Mouse (Mus musculus): ENCODE data around the gene Arhgef17. TPM values are rescaled to one million over a fixed set of nuclear protein-coding genes. Genes with fewer than 3 reads are reported as not detected.

Arhgef17 gene
- not detected in 2 replicates for total RNA-seq (2014; fragmentation: Nextera tagmentation)
- total RNA-seq (2017): under 0.01 and 0.05 TPM in 2 replicates
- polyA plus RNA-seq (2012): 0.02 TPM in 1 of 2 replicates, not detected in the other

- Histone ChIP-seq H3K4me1 (ENCODE audit: insufficient read depth, low read depth, low read length) (peaks cover 7% of the 10 kb centered on the region), H3K9me3 (replicated peaks) (peaks cover 29% of the 10 kb centered on the region), H3K4me3 (ENCODE audit: low read depth, low read length) (peak within 1 kb of the TSS; percentile 42; the same call in 1 of the 2 replicates), H3K27me3 (ENCODE audit: insufficient read depth, low read length) (peaks cover 34% of the 10 kb centered on the region), H3K36me3 (replicated peaks) (no peaks in the 10 kb centered on the region)
- no peak for DNase-seq (ENCODE audit: low spot score)
- no peak for ATAC-seq (ENCODE audit: extremely low read depth, insufficient number of reproducible peaks, low FRiP score, poor library complexity, severe bottlenecking)
- TF ChIP-seq TAL1 (conservative IDR thresholded peaks at IDR 0.05; ENCODE audit: low read depth, low read length) (no peak), GATA1 (IDR thresholded peaks at IDR 0.05; ENCODE audit: borderline replicate concordance, low read length) (no peak), POLR2AphosphoS5 (IDR thresholded peaks at IDR 0.05; ENCODE audit: insufficient replicate concordance, low read depth, low read length) (no peak), GATA2 (IDR thresholded peaks at IDR 0.05; ENCODE audit: borderline replicate concordance, low read depth, low read length) (no peak), CTCF (IDR thresholded peaks at IDR 0.05; ENCODE audit: low read depth, low read length) (no peak)
Observed at GRCm38 (mm10) chr7:100931926-100932480, at the start of gene Arhgef17. Arhgef17 (minus strand) TSS chr7:100932107.

GRCm38 (mm10) chr7:100979175-100979574, 47.3 kb upstream of the Arhgef17 start:
- DNase-seq (ENCODE audit: low spot score) (no peak), ATAC-seq (ENCODE audit: extremely low read depth, insufficient number of reproducible peaks, low FRiP score, poor library complexity, severe bottlenecking) (no peak)
- Histone ChIP-seq H3K9me3 (replicated peaks) (no peaks in the 10 kb centered on the region), H3K27me3 (ENCODE audit: insufficient read depth, low read length) (peaks cover 26% of the 10 kb centered on the region), H3K4me3 (ENCODE audit: low read depth, low read length) (no peak overlapping the region), H3K36me3 (replicated peaks) (no peaks in the 10 kb centered on the region), H3K4me1 (ENCODE audit: insufficient read depth, low read depth, low read length) (peaks cover 6% of the 10 kb centered on the region)
- TF ChIP-seq TAL1 (conservative IDR thresholded peaks at IDR 0.05; ENCODE audit: low read depth, low read length) (no peak), GATA2 (IDR thresholded peaks at IDR 0.05; ENCODE audit: borderline replicate concordance, low read depth, low read length) (no peak), CTCF (IDR thresholded peaks at IDR 0.05; ENCODE audit: low read depth, low read length) (no peak), GATA1 (IDR thresholded peaks at IDR 0.05; ENCODE audit: borderline replicate concordance, low read length) (no peak), POLR2AphosphoS5 (IDR thresholded peaks at IDR 0.05; ENCODE audit: insufficient replicate concordance, low read depth, low read length) (no peak)

GRCm38 (mm10) chr7:100978171-100978570, 46.3 kb upstream of the Arhgef17 start:
- Histone ChIP-seq H3K9me3 (replicated peaks) (no peaks in the 10 kb centered on the region), H3K4me3 (ENCODE audit: low read depth, low read length) (no peak overlapping the region), H3K36me3 (replicated peaks) (no peaks in the 10 kb centered on the region), H3K4me1 (ENCODE audit: insufficient read depth, low read depth, low read length) (peaks cover 6% of the 10 kb centered on the region), H3K27me3 (ENCODE audit: insufficient read depth, low read length) (peaks cover 36% of the 10 kb centered on the region)
- DNase-seq (ENCODE audit: low spot score): no peak
- ATAC-seq (ENCODE audit: extremely low read depth, insufficient number of reproducible peaks, low FRiP score, poor library complexity, severe bottlenecking): no peak
- TF ChIP-seq TAL1 (conservative IDR thresholded peaks at IDR 0.05; ENCODE audit: low read depth, low read length) (no peak), POLR2AphosphoS5 (IDR thresholded peaks at IDR 0.05; ENCODE audit: insufficient replicate concordance, low read depth, low read length) (no peak), CTCF (IDR thresholded peaks at IDR 0.05; ENCODE audit: low read depth, low read length) (no peak), GATA2 (IDR thresholded peaks at IDR 0.05; ENCODE audit: borderline replicate concordance, low read depth, low read length) (no peak), GATA1 (IDR thresholded peaks at IDR 0.05; ENCODE audit: borderline replicate concordance, low read length) (no peak)

- no peak within 1 kb of the TSS for H3K4me3 ChIP-seq (ENCODE audit: low read depth, low read length)
- peaks cover 34% of the 10 kb centered on the region for H3K27me3 ChIP-seq (ENCODE audit: insufficient read depth, low read length)
- ATAC-seq (ENCODE audit: extremely low read depth, insufficient number of reproducible peaks, low FRiP score, poor library complexity, severe bottlenecking): no peak
Observed at GRCm38 (mm10) chr7:100974135-100974903, 42.4 kb upstream of the Arhgef17 start, which contains the start of gene P2ry6. P2ry6 (minus strand) TSS chr7:100974649.

GRCm38 (mm10) chr7:100972875-100973274, 41.0 kb upstream of the Arhgef17 start:
- TF ChIP-seq CTCF (IDR thresholded peaks at IDR 0.05; ENCODE audit: low read depth, low read length): no peak
- no peak for TF ChIP-seq TAL1 (conservative IDR thresholded peaks at IDR 0.05; ENCODE audit: low read depth, low read length)
- TF ChIP-seq GATA2 (IDR thresholded peaks at IDR 0.05; ENCODE audit: borderline replicate concordance, low read depth, low read length): no peak
- TF ChIP-seq POLR2AphosphoS5 (IDR thresholded peaks at IDR 0.05; ENCODE audit: insufficient replicate concordance, low read depth, low read length): no peak
- TF ChIP-seq GATA1 (IDR thresholded peaks at IDR 0.05; ENCODE audit: borderline replicate concordance, low read length): no peak
- DNase-seq (ENCODE audit: low spot score) (no peak), ATAC-seq (ENCODE audit: extremely low read depth, insufficient number of reproducible peaks, low FRiP score, poor library complexity, severe bottlenecking) (no peak)
- no peak overlapping the region for H3K4me3 ChIP-seq (ENCODE audit: low read depth, low read length)
- no peaks in the 10 kb centered on the region for H3K9me3 ChIP-seq (replicated peaks)
- H3K4me1 ChIP-seq (ENCODE audit: insufficient read depth, low read depth, low read length): peaks cover 3% of the 10 kb centered on the region; the same call in 1 of the 2 replicates
- H3K27me3 ChIP-seq (ENCODE audit: insufficient read depth, low read length): peaks cover 30% of the 10 kb centered on the region
- no peaks in the 10 kb centered on the region for H3K36me3 ChIP-seq (replicated peaks)

More at GRCm38 (mm10) chr7:100974135-100974903, 42.4 kb upstream of the Arhgef17 start, which contains the start of gene P2ry6:
- DNase-seq (ENCODE audit: low spot score): no peak
- Histone ChIP-seq H3K4me1 (ENCODE audit: insufficient read depth, low read depth, low read length) (peaks cover 6% of the 10 kb centered on the region), H3K36me3 (replicated peaks) (no peaks in the 10 kb centered on the region), H3K9me3 (replicated peaks) (no peaks in the 10 kb centered on the region)
- TF ChIP-seq POLR2AphosphoS5 (IDR thresholded peaks at IDR 0.05; ENCODE audit: insufficient replicate concordance, low read depth, low read length): no peak

GRCm38 (mm10) chr7:100968874-100969659, 37.2 kb upstream of the Arhgef17 start:
- Histone ChIP-seq H3K27me3 (ENCODE audit: insufficient read depth, low read length) (peaks cover 25% of the 10 kb centered on the region), H3K4me3 (ENCODE audit: low read depth, low read length) (no peak overlapping the region), H3K36me3 (replicated peaks) (no peaks in the 10 kb centered on the region), H3K9me3 (replicated peaks) (no peaks in the 10 kb centered on the region), H3K4me1 (ENCODE audit: insufficient read depth, low read depth, low read length) (no peaks in the 10 kb centered on the region)
- no peak for DNase-seq (ENCODE audit: low spot score)
- TF ChIP-seq CTCF (IDR thresholded peaks at IDR 0.05; ENCODE audit: low read depth, low read length) (no peak), POLR2AphosphoS5 (IDR thresholded peaks at IDR 0.05; ENCODE audit: insufficient replicate concordance, low read depth, low read length) (no peak), GATA2 (IDR thresholded peaks at IDR 0.05; ENCODE audit: borderline replicate concordance, low read depth, low read length) (no peak), TAL1 (conservative IDR thresholded peaks at IDR 0.05; ENCODE audit: low read depth, low read length) (no peak), GATA1 (IDR thresholded peaks at IDR 0.05; ENCODE audit: borderline replicate concordance, low read length) (no peak)
- no peak for ATAC-seq (ENCODE audit: extremely low read depth, insufficient number of reproducible peaks, low FRiP score, poor library complexity, severe bottlenecking)

Data from G1E (cell line).